Mouse (Mus musculus) embryonic facial prominence, embryonic 12.5 days (tissue): ENCODE measurements around the gene Rpl24. TPM values are rescaled to one million over a fixed set of nuclear protein-coding genes. Genes with fewer than 3 reads are reported as not detected.
"Not testable (repeated sequence)": the region's sequence is repeated elsewhere in the genome, so short reads cannot be mapped to it uniquely, and the experiment has no call there.

ENCODE experiments used
- ATAC-seq: fragments of 200-750 bp; cut with Nextera tagmentation; 2 replicates; pipeline ENCODE4 v1.8.0; 2017; ENCODE audit not compliant: insufficient number of reproducible peaks, insufficient read depth, low FRiP score, low TSS enrichment
- H3K27ac ChIP-seq: fragments of 300-500 bp; sonication (generic); 2 replicates; pipeline ENCODE4 v1.5.1; 2016; ENCODE audit warnings: mild to moderate bottlenecking
- H3K27me3 ChIP-seq: fragments of 300-500 bp; sonication (generic); 2 replicates; pipeline ENCODE4 v1.6.1; 2016; ENCODE audit warnings: mild to moderate bottlenecking, moderate library complexity
- H3K36me3 ChIP-seq: fragments of 300-500 bp; sonication (generic); 2 replicates; pipeline ENCODE4 v1.6.1; 2016; ENCODE audit warnings: mild to moderate bottlenecking
- H3K4me1 ChIP-seq: fragments of 300-500 bp; sonication (generic); 2 replicates; pipeline ENCODE4 v1.6.1; 2016
- H3K4me2 ChIP-seq: fragments of 300-500 bp; sonication (generic); replicated peaks from 2 replicates; pipeline ENCODE4 v1.6.1; 2016; ENCODE audit warnings: mild to moderate bottlenecking, moderate library complexity
- H3K4me3 ChIP-seq: fragments of 300-500 bp; sonication (generic); 2 replicates; pipeline ENCODE4 v1.5.1; 2016; ENCODE audit warnings: mild to moderate bottlenecking
- H3K9ac ChIP-seq: fragments of 300-500 bp; sonication (generic); 2 replicates; pipeline ENCODE4 v1.6.1; 2016; ENCODE audit warnings: mild to moderate bottlenecking, moderate library complexity
- H3K9me3 ChIP-seq: fragments of 300-500 bp; sonication (generic); 2 replicates; pipeline ENCODE4 v1.6.1; 2016; ENCODE audit warnings: mild to moderate bottlenecking, moderate library complexity
- WGBS: fragments of 180-500 bp; shearing (Covaris S2); methylation state at CpG from one replicate; pipeline ENCODE4 v1.1.7; 2016; 5-methylcytosine and 5-hydroxymethylcytosine counted together
- polyA plus RNA-seq: library from polyadenylated mRNA; unstranded; fragments of >200 nt; fragmentation: Nextera tagmentation; extraction: Ambion mirVana; gene quantifications from 2 replicates; pipeline ENCODE4 v1.2.1, GENCODE M21; 2016

Gene Rpl24
- polyA plus RNA-seq, result 795 and 800 TPM in 2 replicates

GRCm38 (mm10) chr16:55966212-55966871 is at the start of gene Rpl24:
Gene Rpl24 (plus strand): TSS chr16:55966275.
- under 1% methylated on average over 42 of the region's 42 CpGs for WGBS

GRCm38 (mm10) chr16:55922079-55922478 is 44.0 kb upstream of the Rpl24 start:
- Histone ChIP-seq H3K27me3 (no peaks in the 10 kb centered on the region), H3K4me1 (no peaks in the 10 kb centered on the region), H3K4me2 (no peak overlapping the region), H3K36me3 (peaks cover 49% of the 10 kb centered on the region), H3K4me3 (no peak overlapping the region), H3K9me3 (no peaks in the 10 kb centered on the region), H3K27ac (no peak overlapping the region), H3K9ac (no peak overlapping the region)
- 89% methylated on average over 10 of the region's 10 CpGs for WGBS
- ATAC-seq, result no peak

More at GRCm38 (mm10) chr16:55966212-55966871, at the start of gene Rpl24:
- H3K4me1 ChIP-seq, result peaks cover 10% of the 10 kb centered on the region
- peak within 1 kb of the TSS; percentile 90 for H3K27ac ChIP-seq
- H3K36me3 ChIP-seq, result peaks cover 28% of the 10 kb centered on the region
- peak within 1 kb of the TSS; percentile 98 for H3K4me2 ChIP-seq
- H3K9ac ChIP-seq, result peak within 1 kb of the TSS; percentile 88
- H3K27me3 ChIP-seq, result no peaks in the 10 kb centered on the region
- ATAC-seq, result peak; percentile 90
- peak within 1 kb of the TSS; percentile 84 for H3K4me3 ChIP-seq
- H3K9me3 ChIP-seq, result no peaks in the 10 kb centered on the region

- Histone ChIP-seq H3K36me3 (peaks cover 48% of the 10 kb centered on the region), H3K4me3 (no peak overlapping the region), H3K27ac (no peak overlapping the region), H3K27me3 (no peaks in the 10 kb centered on the region), H3K4me2 (no peak overlapping the region), H3K9ac (no peak overlapping the region), H3K9me3 (no peaks in the 10 kb centered on the region), H3K4me1 (no peaks in the 10 kb centered on the region)
- 90% methylated on average over 4 of the region's 4 CpGs for WGBS
- no peak for ATAC-seq
These were observed 42.1 kb upstream of the Rpl24 start for GRCm38 (mm10) chr16:55924010-55924409.

GRCm38 (mm10) chr16:55933681-55934343 is 32.3 kb upstream of the Rpl24 start:
- peak overlapping the region; percentile 76 for H3K4me3 ChIP-seq
- peak; percentile 31 for ATAC-seq
- peak overlapping the region; percentile 67 for H3K9ac ChIP-seq
- under 1% methylated on average over 32 of the region's 32 CpGs for WGBS
- H3K4me1 ChIP-seq, result no peaks in the 10 kb centered on the region
- H3K4me2 ChIP-seq, result peak overlapping the region; percentile 60
- H3K27me3 ChIP-seq, result no peaks in the 10 kb centered on the region
- H3K36me3 ChIP-seq, result peaks cover 4% of the 10 kb centered on the region; the same call in 1 of the 2 replicates
- peak overlapping the region; percentile 69 for H3K27ac ChIP-seq
- no peaks in the 10 kb centered on the region for H3K9me3 ChIP-seq

GRCm38 (mm10) chr16:55934453-55935037 is 31.5 kb upstream of the Rpl24 start, which contains the start of gene Cep97:
Gene Cep97 (minus strand): TSS chr16:55934855.
- H3K9ac ChIP-seq, result peak within 1 kb of the TSS; percentile 67
- H3K27me3 ChIP-seq, result no peaks in the 10 kb centered on the region
- under 1% methylated on average over 24 of the region's 24 CpGs for WGBS
- H3K4me2 ChIP-seq, result peak within 1 kb of the TSS; percentile 60
- H3K4me1 ChIP-seq, result no peaks in the 10 kb centered on the region
- H3K27ac ChIP-seq, result peak within 1 kb of the TSS; percentile 69
- H3K4me3 ChIP-seq, result peak within 1 kb of the TSS; percentile 76
- no peaks in the 10 kb centered on the region for H3K9me3 ChIP-seq
- ATAC-seq, result peak; percentile 98
- peaks cover 4% of the 10 kb centered on the region; the same call in 1 of the 2 replicates for H3K36me3 ChIP-seq

- Histone ChIP-seq H3K4me2 (no peak overlapping the region), H3K9me3 (no peaks in the 10 kb centered on the region), H3K9ac (no peak overlapping the region), H3K4me3 (no peak overlapping the region), H3K27me3 (no peaks in the 10 kb centered on the region), H3K27ac (no peak overlapping the region), H3K4me1 (no peaks in the 10 kb centered on the region), H3K36me3 (no peaks in the 10 kb centered on the region)
- WGBS, result 80% methylated on average over 4 of the region's 4 CpGs
- no peak for ATAC-seq
These were observed 27.3 kb upstream of the Rpl24 start for GRCm38 (mm10) chr16:55938761-55939160.

- H3K4me1 ChIP-seq, result no peaks in the 10 kb centered on the region
- no peak overlapping the region for H3K27ac ChIP-seq
- no peak for ATAC-seq
- no peaks in the 10 kb centered on the region for H3K36me3 ChIP-seq
- H3K9ac ChIP-seq, result no peak overlapping the region
- no peak overlapping the region for H3K4me3 ChIP-seq
- no peaks in the 10 kb centered on the region for H3K9me3 ChIP-seq
- 85% methylated on average over 6 of the region's 6 CpGs for WGBS
- no peaks in the 10 kb centered on the region for H3K27me3 ChIP-seq
- H3K4me2 ChIP-seq, result no peak overlapping the region
These were observed 26.4 kb upstream of the Rpl24 start for GRCm38 (mm10) chr16:55939703-55940102.

- H3K27ac ChIP-seq, result no peak overlapping the region
- 91% methylated on average over 4 of the region's 4 CpGs for WGBS
- no peak for ATAC-seq
These were observed 25.3 kb upstream of the Rpl24 start for GRCm38 (mm10) chr16:55940781-55941180.

GRCm38 (mm10) chr16:55947266-55947665 is 18.8 kb upstream of the Rpl24 start:
- ATAC-seq, result no peak
- Histone ChIP-seq H3K4me3 (no peak overlapping the region), H3K4me1 (no peaks in the 10 kb centered on the region), H3K9ac (no peak overlapping the region), H3K9me3 (no peaks in the 10 kb centered on the region), H3K4me2 (no peak overlapping the region), H3K27ac (no peak overlapping the region), H3K27me3 (no peaks in the 10 kb centered on the region), H3K36me3 (no peaks in the 10 kb centered on the region)
- WGBS, result 78% methylated on average over 3 of the region's 3 CpGs

More at GRCm38 (mm10) chr16:55940781-55941180, 25.3 kb upstream of the Rpl24 start:
- Histone ChIP-seq H3K4me3 (no peak overlapping the region), H3K4me1 (no peaks in the 10 kb centered on the region), H3K27me3 (no peaks in the 10 kb centered on the region), H3K9ac (no peak overlapping the region), H3K36me3 (no peaks in the 10 kb centered on the region), H3K9me3 (no peaks in the 10 kb centered on the region), H3K4me2 (no peak overlapping the region)

GRCm38 (mm10) chr16:55947876-55948410 is 18.1 kb upstream of the Rpl24 start:
- H3K4me2 ChIP-seq, H3K9ac ChIP-seq, ATAC-seq, H3K27ac ChIP-seq, H3K27me3 ChIP-seq, H3K4me3 ChIP-seq, H3K4me1 ChIP-seq, H3K36me3 ChIP-seq, H3K9me3 ChIP-seq: not testable (repeated sequence)
- WGBS, result 74% methylated on average over 2 of the region's 2 CpGs

GRCm38 (mm10) chr16:55948963-55949362 is 17.1 kb upstream of the Rpl24 start:
- Histone ChIP-seq H3K9me3 (no peaks in the 10 kb centered on the region), H3K27ac (no peak overlapping the region), H3K9ac (no peak overlapping the region), H3K4me3 (no peak overlapping the region), H3K4me2 (no peak overlapping the region), H3K36me3 (no peaks in the 10 kb centered on the region), H3K27me3 (no peaks in the 10 kb centered on the region), H3K4me1 (no peaks in the 10 kb centered on the region)
- no peak for ATAC-seq
- WGBS, result 57% methylated on average over 7 of the region's 7 CpGs
